Mouse (Mus musculus) gastrocnemius, adult 8-10 months (tissue): ENCODE results near the gene Slc25a13. TPM values are rescaled to one million over a fixed set of nuclear protein-coding genes. Genes with fewer than 3 reads are reported as not detected.

ENCODE experiments used
- DNase-seq, 2 experiments: peaks; one replicate each; pipeline ENCODE4 v3.0.0; 2022; ENCODE audit warnings: low spot score in 2 of 2
- total RNA-seq, 4 experiments: library from RNA; stranded (reverse); gene quantifications; 2 replicates each; pipeline ENCODE4 v1.2.4; 2022

Slc25a13 gene
- total RNA-seq, 4 experiments from 2014 or later: 0.54 to 1.2 (median 0.79) TPM

DNA sequence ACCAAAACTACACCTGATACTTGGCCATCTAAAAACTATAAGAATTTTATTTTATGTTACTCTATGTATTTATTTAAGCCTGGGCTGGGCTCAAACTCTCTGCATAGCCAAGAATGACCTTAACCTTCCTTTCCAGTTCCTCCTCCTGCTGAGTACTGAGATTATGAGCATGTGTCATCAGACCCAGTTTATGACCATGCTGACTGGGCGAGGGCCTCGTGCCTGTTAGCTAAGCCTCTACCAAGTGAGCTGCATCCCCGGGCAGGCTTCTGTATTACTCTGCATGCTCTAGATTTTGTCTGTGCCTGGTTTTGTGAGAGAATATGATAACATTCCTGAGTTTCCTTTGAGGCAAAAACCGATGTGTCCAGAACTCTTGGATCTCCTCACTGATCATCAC lies 96.1 kb downstream of the Slc25a13 start:
- no peak for DNase-seq

DNA sequence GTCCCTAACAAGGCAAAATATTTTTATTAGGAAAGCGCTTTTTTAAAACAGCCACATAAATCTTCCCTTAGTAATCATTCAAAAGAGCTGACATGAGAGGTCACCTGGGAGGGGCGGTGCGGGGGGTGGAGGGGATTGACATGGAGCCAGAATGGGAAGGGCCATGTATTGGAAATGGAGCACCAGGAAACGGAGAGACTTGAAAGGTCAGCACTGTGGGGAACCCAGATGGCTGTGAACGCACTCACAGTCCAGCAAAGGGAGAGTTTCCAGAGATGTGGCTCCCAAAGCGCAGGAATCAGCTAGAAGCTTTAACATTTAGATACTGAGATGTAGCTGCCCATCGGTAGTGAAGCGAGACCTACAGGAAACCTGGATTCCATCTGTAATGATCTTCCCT lies 101.2 kb downstream of the Slc25a13 start:
- no peak for DNase-seq

- no peak for DNase-seq
These were observed 103.2 kb downstream of the Slc25a13 start for GRCm38 (mm10) chr6:6113776-6114175.

DNA sequence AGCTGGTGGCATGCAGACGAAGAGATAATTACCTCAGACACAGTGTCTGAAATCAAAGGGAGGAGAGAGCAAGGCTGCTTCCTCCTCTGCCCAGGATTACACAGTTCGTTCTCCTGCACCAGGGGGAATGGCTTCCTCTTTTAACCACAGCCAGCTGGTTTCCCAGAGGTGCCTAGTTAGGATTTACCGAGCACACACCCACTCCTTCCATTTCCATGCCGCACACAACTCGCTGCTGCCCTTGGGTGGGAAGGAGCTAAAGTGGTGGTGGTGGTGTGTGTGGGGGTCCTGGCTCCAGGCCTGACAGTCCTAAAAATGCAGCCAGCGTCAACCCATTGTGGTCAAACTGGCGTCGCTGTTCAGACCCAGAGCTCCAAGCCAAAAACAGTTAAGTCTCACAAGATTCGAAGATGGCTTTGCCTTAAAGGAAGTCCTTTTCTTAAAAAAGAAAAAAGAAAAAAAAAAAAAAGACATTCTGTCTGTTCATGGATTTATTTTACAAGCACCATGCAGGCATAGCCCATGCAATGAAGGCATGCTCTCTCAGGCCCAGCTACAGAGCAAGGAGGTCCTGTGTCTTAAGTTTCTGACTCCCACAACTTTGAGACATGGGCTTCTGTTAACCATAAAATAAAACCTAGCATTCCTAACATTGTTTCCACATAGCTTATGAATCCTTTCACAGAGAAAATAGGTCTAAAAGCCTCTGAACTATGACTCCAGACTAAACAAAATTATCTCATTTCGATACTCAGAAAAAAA lies 104.0 kb downstream of the Slc25a13 start:
- DNase-seq: no peak

DNA sequence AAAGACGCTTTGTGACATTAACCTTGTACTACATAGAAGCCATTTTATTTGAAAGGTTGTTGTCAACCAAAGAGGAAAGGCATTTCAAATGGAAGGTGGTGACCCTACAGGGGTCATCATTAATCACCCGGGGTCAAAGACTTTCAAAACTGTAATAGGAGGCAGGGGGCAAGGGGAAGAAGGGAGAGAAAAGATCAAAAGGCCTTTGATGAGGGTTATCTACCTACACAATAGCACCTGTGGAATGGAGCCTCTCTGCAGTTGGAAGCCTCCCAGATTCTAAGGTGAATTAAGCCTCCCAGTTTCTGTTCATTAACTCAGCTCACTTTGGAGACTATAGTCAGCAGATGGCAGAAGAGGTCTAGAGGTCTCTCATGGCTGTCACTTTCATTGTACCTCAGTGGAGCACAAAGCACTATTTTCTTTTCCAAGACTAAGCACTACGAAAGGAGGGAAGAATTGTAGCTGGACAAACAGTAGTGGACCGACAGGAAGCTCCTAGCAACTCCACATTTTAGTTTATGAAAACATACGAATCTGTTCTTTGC lies 109.5 kb downstream of the Slc25a13 start:
- DNase-seq: no peak

GRCm38 (mm10) chr6:6105586-6105985 lies 111.4 kb downstream of the Slc25a13 start:
- no peak for DNase-seq

DNA sequence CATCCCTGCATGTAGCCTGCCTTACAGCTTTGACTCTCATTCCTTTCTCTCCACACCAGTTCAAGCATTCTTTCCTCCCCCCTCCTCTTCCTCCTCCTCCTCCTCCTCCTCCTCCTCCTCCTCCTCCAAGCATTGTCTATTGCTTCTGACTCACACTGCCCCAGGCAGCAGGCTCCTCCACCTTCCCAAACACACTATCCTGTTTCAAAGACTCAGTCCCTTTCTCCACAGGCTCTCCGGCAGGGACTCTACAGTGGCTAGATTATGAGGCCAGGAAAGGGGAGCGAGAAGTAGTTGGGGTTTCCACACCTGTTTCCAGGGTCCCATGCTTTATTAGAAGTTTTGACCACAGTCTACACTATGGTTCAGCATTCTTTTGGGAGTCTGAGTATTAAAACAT lies 113.5 kb downstream of the Slc25a13 start:
- no peak for DNase-seq

DNA sequence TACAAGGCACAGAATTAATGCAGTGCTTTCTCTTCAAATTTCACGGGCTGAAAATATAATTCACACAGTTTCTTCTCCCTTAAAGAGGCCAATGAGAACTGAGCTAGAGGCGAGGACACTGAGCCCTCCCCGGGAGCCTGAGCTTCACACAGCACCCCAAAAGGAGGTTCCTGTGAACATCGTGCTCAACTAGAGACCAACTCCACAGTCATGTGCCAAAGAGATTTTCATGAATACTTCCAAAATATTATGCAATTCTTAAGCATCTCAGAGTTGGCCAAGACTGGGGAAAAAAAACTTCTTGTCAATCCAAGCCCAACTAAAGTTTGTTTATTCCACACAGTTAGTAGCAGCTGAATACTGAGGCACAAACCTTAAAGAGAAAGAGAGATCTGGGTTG lies 115.4 kb downstream of the Slc25a13 start:
- no peak for DNase-seq

- no peak for DNase-seq
These were observed 116.0 kb downstream of the Slc25a13 start for GRCm38 (mm10) chr6:6100892-6101480.

GRCm38 (mm10) chr6:6093978-6094377 lies 123.0 kb downstream of the Slc25a13 start:
- DNase-seq: no peak

GRCm38 (mm10) chr6:6093522-6093921 lies 123.5 kb downstream of the Slc25a13 start:
- no peak for DNase-seq

DNA sequence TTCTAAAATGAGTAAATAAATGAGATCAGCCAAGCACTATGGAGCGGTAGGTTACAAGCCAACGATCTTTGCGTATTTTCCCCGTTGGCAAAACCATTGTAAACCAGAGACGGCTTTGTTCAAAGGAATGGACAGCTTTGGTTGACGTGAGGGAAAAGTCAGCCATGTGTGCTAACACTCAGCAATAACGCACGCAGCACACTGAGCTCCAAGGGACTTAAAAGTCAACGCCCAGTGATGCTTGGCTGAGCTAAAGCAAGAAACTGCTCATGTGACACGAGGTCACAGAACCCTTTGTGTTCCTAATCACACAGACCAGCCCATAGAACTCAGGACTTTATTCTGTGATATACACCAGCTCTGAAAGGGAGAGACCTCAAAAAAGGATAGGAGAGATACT lies 124.5 kb downstream of the Slc25a13 start:
- no peak for DNase-seq

DNA sequence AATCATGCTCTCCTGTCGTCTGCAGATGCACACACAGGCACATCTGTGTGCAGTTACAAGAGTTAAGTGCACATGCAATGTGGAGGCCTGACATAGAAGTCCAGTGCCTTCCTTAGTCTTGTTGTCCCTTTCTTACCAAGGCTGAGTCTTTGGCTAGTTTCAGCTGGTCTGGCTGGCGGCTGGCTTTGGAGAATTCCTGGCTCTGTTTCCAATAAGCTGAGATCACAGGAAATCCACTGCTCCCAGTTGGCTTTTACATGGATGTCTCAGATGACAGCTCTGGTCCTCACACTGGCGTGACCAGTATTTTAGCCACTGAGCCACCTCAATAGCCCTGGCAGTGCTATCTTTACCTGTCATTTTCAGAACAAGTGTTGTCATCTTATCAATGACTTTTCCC lies 126.0 kb downstream of the Slc25a13 start:
- peak in 1 of 2 experiments; percentile 11 for DNase-seq

DNA sequence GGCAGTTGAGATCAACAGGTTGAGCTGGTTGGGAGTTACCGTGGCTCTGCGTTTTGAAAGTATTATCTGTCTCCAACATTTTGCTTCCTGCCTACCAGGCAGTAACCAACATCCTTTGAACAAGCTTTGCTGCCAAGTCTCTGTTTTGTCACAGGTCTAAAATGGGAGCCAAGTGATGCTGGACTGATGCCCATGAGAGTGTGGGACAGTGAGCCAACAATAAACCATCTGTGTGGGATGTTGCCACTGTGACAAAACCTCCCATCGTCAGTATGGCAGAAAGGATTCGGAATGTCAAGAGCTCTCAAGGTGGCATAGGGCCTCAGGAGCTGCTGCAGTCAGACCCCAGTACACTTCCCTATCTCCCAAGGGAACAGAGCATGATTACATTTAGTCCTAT lies 128.8 kb downstream of the Slc25a13 start:
- DNase-seq: no peak

GRCm38 (mm10) chr6:6080484-6080883 lies 136.5 kb downstream of the Slc25a13 start:
- DNase-seq: no peak

GRCm38 (mm10) chr6:6077234-6077633 lies 139.7 kb downstream of the Slc25a13 start:
- no peak for DNase-seq

DNA sequence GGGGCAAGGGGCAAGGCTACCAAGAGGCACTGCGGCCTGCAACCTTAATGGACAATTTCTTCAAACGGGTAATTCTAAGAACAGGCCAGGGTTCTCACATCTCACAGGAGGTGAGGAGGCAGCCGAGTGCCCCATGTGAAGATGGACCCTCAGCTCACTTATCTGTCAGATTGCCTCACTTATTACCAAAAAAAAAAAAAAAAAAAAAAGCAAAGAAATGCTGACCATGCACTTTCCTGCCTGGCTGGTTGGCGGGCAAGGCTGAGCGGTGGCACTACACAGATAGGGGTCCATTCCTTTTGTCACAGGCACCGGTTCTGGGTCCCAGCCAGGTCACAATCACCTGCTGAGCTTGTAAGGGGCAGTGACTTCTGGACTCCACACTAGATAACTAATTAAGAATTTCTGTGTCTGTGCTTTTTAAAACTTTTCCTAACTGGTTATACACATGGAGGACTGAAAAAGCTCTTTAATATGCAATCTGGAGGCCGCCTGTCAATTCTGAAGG lies 141.0 kb downstream of the Slc25a13 start:
- DNase-seq: no peak

DNA sequence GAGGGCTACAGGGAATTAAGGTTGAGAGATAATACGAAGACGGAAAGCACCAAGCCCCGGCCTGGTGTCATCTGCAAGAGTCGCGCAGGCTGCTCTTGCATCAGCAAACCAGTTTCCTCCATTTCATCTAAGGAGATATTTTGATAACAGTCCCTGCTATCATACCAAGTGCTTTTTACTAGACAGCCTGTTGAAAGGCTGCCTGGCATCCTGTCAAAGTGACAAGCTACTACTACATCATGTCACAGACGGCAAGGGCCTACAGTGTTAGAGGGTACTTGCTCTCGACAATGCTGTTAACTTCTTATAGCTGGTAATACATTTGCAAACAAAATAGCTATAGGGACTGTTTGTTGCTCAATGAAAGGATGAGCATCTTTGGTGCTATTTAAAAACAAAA lies 145.9 kb downstream of the Slc25a13 start:
- DNase-seq: no peak

GRCm38 (mm10) chr6:6070015-6070414 lies 147.0 kb downstream of the Slc25a13 start:
- no peak for DNase-seq

DNA sequence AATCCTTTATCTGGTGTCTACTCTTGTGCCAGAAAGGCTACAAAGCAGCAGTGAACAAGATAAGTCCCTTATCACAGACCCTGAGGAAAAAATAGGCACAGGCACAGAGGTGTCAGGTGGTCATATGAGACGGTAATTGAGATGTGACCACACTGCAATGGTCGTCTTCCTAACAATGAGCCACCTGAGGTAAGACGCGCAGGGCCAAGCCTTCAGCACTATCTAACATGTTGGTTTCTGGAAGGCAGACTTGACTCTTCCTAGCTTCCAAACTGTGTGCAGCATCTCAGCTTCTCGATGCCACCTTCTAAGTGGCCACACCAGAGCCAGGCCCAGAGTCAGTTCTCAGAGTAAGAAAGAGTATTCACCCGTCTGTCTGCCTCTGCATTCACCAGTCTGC lies 149.8 kb downstream of the Slc25a13 start:
- no peak for DNase-seq

DNA sequence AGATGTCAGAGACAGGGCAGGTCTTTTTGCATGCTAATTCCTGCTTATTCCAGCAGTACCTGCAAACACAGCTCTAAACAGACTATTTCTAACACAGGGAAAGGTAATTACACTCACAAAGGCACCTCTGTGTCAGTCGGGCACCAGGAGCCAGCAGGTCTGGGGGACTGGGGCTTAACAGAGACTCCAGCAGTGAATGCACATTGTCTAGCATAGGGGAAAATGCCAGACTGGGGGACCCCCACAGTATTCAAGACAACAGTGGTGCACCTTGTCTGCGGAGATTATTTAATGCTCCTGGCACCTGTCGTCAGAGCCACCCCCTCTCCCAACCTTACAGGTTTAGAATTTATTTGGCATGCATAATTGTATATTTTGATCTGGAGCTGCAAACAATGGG lies 158.4 kb downstream of the Slc25a13 start:
- no peak for DNase-seq

- no peak for DNase-seq
These were observed 163.0 kb downstream of the Slc25a13 start for GRCm38 (mm10) chr6:6053946-6054345.

DNA sequence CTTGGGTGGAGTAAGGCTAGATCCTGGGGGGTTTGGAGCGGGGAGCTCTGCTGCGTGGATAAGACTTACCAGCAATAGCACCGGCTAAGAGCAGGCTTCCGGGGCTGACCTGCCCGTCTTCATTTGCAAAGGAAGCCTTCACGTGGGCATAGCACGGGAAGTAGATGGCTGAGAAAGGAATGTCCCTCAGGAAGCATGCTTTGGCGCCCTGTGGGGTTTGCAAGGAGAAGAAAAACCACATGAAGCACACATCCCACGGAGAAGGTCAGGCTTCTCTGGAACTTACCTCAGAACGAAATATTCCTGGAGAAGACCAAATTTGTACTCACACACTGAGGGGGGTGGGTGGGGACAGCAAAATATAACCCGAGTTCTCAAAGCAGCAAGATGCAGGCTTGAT lies 164.3 kb downstream of the Slc25a13 start:
- no peak for DNase-seq
